Mouse (Mus musculus) lung, postnatal 4 days (tissue): Measurements from ENCODE around the gene Nell2.

Experiments
- DNase-seq, 2 experiments: peaks; one replicate each; pipeline ENCODE4 v3.0.0; 2021

Gene Nell2

GRCm38 (mm10) chr15:95467195-95467594, 61.2 kb downstream of the Nell2 start:
- no peak for DNase-seq

- DNase-seq: no peak
Measured at GRCm38 (mm10) chr15:95460041-95460566, 68.3 kb downstream of the Nell2 start.

GRCm38 (mm10) chr15:95444586-95444985, 83.8 kb downstream of the Nell2 start:
- DNase-seq: no peak

GRCm38 (mm10) chr15:95437740-95438139, 90.6 kb downstream of the Nell2 start:
- DNase-seq: no peak

- no peak for DNase-seq
Measured at GRCm38 (mm10) chr15:95436261-95436660, 92.1 kb downstream of the Nell2 start.

GRCm38 (mm10) chr15:95431156-95431799, 97.1 kb downstream of the Nell2 start:
- no peak for DNase-seq

GRCm38 (mm10) chr15:95430000-95430399, 98.4 kb downstream of the Nell2 start:
- no peak for DNase-seq

GRCm38 (mm10) chr15:95428003-95428663, 100.2 kb downstream of the Nell2 start:
- no peak for DNase-seq

GRCm38 (mm10) chr15:95425085-95425484, 103.3 kb downstream of the Nell2 start:
- DNase-seq: no peak

- DNase-seq: no peak
Measured at GRCm38 (mm10) chr15:95422226-95422950, 106.0 kb downstream of the Nell2 start.

GRCm38 (mm10) chr15:95418641-95419040, 109.7 kb downstream of the Nell2 start:
- DNase-seq: no peak

- no peak for DNase-seq
Measured at GRCm38 (mm10) chr15:95411949-95412741, 116.2 kb downstream of the Nell2 start.

GRCm38 (mm10) chr15:95410213-95410843, 118.0 kb downstream of the Nell2 start:
- DNase-seq: no peak

- DNase-seq: no peak
Measured at GRCm38 (mm10) chr15:95390347-95390746, 138.0 kb downstream of the Nell2 start.

- DNase-seq: no peak
Measured at GRCm38 (mm10) chr15:95388950-95389349, 139.4 kb downstream of the Nell2 start.

GRCm38 (mm10) chr15:95380859-95381258, 147.5 kb downstream of the Nell2 start:
- no peak for DNase-seq

GRCm38 (mm10) chr15:95370720-95371395, 157.5 kb downstream of the Nell2 start:
- DNase-seq: no peak

- no peak for DNase-seq
Measured at GRCm38 (mm10) chr15:95368185-95368584, 160.2 kb downstream of the Nell2 start.

- no peak for DNase-seq
Measured at GRCm38 (mm10) chr15:95366506-95366905, 161.9 kb downstream of the Nell2 start.

GRCm38 (mm10) chr15:95354806-95355205, 173.6 kb downstream of the Nell2 start:
- DNase-seq: no peak
